Mouse (Mus musculus): Measurements from ENCODE around the gene Slc4a4.

Gene Slc4a4

DNA sequence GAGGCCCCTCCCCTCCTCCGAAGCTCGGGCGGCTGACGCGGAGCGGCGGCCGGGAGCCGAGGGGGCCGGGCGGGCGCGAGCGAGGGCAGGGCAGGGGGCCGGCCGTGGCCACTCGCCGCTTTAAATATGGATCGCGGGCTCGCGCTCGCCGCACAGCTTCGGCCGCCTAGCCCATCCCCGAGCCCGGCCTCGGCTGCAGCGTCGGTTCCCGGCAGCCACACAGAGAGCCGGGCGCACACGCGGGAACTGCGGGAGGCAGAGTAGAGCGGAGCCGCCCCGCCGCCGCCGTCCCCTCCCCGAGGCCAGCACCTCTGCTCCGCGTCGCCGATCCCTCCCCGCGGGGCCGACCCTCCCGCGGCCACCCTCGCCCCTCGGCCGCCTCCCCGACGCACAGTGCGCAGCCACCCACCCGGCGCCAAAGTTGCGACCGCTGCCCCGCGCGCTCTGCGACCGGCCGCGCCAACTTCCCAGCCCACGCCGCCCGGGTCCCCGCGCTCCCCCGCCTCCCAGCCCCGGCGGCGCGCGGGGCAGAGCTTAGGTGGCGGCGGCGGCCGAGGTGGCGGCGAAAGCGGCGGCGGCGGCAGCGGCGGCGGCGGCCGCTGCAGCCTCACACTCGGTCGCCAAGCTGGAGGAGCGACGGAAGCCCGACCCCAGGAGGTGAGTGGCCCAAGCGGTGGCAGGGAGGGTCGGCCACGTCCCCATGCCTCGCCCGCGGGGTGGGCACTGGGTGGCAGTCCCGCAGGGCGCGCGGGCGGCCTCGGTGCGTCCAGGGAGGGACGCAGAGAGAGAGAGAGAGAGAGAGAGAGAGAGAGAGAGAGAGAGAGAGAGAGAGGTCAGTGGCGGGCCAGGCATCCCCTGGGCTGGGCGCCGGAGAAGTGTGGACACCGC is at the start of gene Slc4a4:
TSS of gene Slc4a4 (plus strand) at position 151 of the 888 bp plus-strand sequence.
- no peak for DNase-seq (ENCODE audit: low spot score in 2 of 2)

GRCm38 (mm10) chr5:88840080-88840798 is 46.4 kb upstream of the Slc4a4 start:
- no peak for DNase-seq (ENCODE audit: low spot score in 2 of 2)

DNA sequence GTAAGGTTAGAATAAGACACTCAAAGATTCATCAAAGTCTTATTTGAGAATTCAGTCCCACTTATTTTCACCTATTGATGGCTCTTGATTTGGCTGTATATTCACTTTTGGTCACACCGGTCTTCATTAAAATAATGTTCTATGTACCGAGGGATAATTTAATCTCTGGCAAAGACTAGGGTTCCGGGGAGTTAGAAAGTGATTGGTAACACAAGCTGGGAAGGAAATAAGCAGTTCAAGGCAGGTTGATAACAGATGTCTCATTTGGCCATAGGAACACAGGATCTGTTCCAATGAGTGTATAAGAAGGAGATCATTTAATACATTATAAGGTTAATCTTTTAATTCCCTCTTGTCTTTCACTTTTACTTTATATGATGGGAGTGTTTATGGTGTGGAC is 29.3 kb upstream of the Slc4a4 start:
- DNase-seq (ENCODE audit: low spot score in 2 of 2): no peak

- DNase-seq (ENCODE audit: low spot score in 2 of 2): no peak
Observed at GRCm38 (mm10) chr5:88857801-88858200, 28.8 kb upstream of the Slc4a4 start.

DNA sequence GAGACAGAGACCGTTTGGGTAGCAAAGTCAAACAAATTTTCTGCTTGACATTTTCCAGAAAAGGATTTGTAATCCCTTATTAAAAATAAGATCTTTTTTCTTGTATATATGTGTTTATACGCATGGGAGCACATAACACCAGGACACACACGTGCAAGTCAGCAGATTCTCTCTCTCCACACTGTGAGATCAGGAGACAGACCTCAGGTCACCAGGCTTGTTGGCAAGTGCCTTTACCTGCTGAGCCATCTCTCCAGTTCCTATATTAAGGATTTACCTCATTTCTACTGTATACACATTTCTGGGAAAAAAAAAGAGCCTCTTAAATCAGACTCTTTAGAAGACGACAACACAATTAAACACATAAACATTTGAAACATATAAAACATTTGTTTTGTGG is 28.4 kb upstream of the Slc4a4 start:
- DNase-seq (ENCODE audit: low spot score in 2 of 2): no peak

DNA sequence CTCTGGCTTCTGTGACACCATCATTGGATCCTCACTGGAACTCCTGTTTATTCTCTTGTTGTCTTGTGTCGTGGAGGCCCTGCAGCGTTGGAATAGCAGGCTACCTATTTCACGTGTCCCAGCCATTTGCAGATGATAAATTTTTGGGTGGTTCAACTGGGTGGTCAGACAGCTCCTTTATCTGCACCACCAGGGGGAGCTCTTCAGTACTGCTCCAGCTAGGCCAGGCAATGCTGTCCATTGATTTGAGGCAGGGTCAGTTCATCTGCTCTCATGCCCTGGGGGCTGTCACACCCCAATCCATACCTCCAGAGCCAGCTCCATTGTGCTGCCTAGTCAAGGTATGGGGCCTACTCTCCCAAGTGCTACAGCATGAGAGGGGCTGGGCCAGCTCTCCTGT is 24.5 kb upstream of the Slc4a4 start:
- peak in 1 of 2 experiments; percentile 30 for DNase-seq (ENCODE audit: low spot score in 2 of 2)

GRCm38 (mm10) chr5:88862794-88863193 is 23.8 kb upstream of the Slc4a4 start:
- no peak for DNase-seq (ENCODE audit: low spot score in 2 of 2)

DNA sequence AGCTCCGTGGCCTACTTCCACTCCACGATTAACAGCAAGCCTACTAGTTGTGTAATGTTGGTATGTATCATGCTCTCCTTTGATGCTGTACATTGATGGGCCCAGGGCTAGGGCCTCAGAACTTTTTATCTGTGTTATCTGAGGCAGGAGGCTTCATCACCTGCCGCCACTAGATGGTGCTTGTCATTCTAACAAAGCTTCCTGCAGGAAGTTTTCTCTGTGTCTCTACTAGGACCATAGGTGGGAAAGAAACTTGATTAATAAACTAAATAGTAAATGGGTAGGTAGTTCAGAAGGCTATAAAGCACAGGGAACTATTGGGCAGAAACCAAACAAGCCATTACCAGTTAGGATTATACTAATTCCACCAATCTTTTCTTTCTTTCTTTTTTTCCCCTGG is 2.5 kb upstream of the Slc4a4 start:
- DNase-seq (ENCODE audit: low spot score in 2 of 2): no peak

- DNase-seq (ENCODE audit: low spot score in 2 of 2): no peak
Observed at GRCm38 (mm10) chr5:88885503-88885902, 1.1 kb upstream of the Slc4a4 start.

DNA sequence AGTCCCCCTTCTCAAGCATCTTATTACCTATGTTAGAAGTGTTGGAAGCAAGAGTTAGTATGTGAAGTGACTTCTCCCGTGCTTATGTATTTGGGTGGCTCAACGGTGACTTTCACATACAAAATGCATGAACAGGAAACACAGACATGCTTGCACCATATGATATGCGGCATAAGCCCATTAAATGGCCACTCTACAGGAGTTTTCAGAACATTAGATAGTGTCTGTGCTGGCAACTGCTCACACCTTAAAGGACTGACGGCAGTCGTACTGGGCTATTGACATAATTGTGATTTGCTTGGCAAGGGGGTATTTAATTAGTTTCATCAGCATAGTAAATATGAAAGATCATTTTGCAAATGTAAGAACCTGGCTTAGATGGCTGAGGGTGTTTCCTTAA is 674 bp upstream of the Slc4a4 start:
- no peak for DNase-seq (ENCODE audit: low spot score in 2 of 2)

DNA sequence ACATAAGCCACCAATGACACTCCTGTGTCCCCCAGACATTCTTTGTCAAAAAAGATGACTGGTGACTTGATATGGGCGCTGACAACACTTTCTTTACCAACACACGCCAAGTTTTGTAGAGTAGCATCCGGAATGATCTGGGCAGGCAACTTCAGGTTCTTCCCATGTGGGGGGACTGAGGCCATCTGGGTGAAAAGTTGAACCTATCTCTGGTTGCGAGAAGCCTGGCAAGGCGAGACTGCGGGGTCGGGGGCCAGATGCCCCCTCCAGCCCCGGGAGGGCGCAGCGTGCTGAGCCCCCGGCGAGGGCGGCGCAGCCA is 310 bp upstream of the Slc4a4 start:
- DNase-seq (ENCODE audit: low spot score in 2 of 2): no peak

- no peak for DNase-seq (ENCODE audit: low spot score in 2 of 2)
Observed at GRCm38 (mm10) chr5:88887556-88888412, 1.2 kb downstream of the Slc4a4 start.

DNA sequence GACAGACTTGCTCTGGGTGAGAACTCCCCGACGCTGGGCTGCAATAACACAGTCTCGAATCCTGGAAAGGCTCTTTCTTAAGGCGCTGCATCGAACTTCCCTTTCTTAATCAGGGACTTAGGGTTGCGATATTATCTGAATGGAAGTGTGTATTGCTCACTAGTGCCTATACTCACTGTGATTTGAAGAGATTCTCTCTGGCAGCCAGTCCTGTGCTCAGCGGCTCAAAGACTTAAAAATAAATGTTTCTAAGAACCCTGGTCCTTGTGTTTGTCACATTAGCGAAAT is 1.7 kb downstream of the Slc4a4 start:
- no peak for DNase-seq (ENCODE audit: low spot score in 2 of 2)

- DNase-seq (ENCODE audit: low spot score in 2 of 2): no peak
Observed at GRCm38 (mm10) chr5:88889326-88889725, 2.7 kb downstream of the Slc4a4 start.

DNA sequence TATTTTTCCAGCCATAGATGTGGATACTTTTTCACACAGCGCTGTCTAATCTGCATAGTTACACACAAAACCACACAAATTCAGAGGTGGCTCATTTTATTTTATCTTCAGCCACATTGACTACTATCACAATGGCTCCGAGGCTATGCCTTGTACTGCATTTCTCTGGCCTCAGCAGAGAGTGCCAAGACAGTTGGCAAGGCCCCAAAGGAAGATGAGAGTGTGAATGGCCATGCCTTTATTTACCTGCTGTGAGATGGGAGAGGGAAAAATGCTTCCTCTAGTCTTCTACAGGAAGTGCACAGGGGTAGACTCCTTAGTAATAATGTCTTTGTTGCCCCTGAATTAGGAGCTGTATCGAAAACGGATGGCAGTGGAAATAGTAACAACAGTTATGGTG is 3.5 kb downstream of the Slc4a4 start:
- DNase-seq (ENCODE audit: low spot score in 2 of 2): no peak

- no peak for DNase-seq (ENCODE audit: low spot score in 2 of 2)
Observed at GRCm38 (mm10) chr5:88896574-88896973, 10.0 kb downstream of the Slc4a4 start.

- no peak for DNase-seq (ENCODE audit: low spot score in 2 of 2)
Observed at GRCm38 (mm10) chr5:88903111-88903510, 16.5 kb downstream of the Slc4a4 start.

GRCm38 (mm10) chr5:88903526-88903925 is 16.9 kb downstream of the Slc4a4 start:
- no peak for DNase-seq (ENCODE audit: low spot score in 2 of 2)

GRCm38 (mm10) chr5:88904841-88905240 is 18.2 kb downstream of the Slc4a4 start:
- no peak for DNase-seq (ENCODE audit: low spot score in 2 of 2)

DNA sequence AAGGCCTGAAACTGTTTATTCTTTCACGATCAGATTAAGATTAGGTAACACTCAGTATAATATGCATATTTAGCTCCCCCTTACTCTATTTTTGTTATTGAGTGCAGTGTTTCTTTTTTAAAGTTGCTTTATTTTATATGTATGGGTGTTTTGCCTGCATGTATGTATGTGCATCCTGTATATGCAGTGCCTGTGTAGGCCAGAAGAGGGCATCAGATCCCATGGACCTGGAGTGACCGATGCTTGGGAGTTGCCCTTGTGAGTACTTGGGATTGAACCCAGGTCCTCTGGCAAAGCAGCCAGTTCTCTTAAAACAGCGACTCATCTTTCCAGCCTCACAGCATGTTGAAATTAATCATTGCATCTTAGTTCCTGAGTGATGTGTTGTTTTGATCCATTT is 21.0 kb downstream of the Slc4a4 start:
- DNase-seq (ENCODE audit: low spot score in 2 of 2): no peak

DNA sequence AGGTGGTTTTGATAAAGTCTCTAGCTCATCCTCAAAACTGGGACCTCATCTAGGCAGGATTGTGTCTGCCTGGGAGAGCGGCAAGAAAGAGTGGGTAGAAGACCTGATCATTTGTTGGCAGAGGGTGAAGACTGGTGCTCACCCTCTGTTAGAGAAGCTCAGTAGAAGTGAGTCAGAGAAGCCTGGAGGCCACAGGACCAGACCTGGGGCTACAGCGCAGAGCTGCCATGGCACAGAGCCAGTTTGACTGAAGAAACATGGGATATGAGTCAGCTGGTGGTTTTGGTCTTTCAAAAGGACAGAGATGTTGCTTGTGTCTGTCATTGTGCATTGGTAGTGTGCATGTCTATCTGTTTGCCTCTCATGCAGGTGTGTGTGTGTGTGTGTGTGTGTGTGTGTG is 26.0 kb downstream of the Slc4a4 start:
- no peak for DNase-seq (ENCODE audit: low spot score in 2 of 2)

DNA sequence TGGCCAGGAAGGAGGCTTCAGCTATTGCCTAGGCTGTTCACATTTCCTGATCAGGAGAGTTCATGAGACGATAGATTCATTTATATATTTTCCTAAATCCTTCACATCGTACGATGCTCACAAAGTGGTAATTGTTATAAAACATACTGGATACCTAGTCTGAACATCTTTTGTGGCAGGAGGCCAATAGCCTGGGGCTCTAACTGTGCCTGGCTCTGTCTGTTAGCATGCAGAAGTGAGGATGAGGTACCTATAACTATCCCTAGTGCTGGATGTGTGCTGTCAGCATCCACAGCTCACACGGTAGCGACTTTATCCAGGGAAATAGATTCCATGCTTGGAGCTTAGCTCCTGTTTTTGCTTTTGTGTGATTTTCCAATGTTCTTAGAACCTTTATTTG is 28.5 kb downstream of the Slc4a4 start:
- no peak for DNase-seq (ENCODE audit: low spot score in 2 of 2)
